Mouse (Mus musculus): ENCODE measurements around the gene Mgat5. TPM values are rescaled to one million over a fixed set of nuclear protein-coding genes. Genes with fewer than 3 reads are reported as not detected.
A peak's percentile ranks its signal among the peaks of the same experiment; 100 is the strongest.

Mgat5 gene
- polyA plus RNA-seq, 1 experiment = 11.4 TPM

DNA sequence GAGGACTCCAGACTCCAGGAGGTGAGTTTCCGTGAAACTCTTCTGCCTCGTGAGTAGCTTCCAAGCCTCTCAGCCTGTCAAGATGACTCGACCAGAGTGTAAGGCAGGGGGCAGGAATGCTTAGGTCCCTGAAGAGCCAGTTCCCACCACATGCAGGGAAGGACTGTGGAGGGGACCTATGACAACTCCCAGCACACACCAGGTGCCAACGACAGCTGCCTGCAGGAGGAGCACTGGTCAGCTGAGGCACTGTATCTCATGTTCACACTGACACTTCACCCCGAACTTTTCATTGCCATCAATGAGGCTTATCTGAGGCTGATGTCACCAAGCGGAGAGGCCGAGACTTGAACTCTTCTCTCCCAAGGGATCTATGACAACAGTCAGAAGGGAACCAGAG is 33.5 kb upstream of the Mgat5 start:
- H3K36me3 ChIP-seq (ENCODE audit: control insufficient read depth, insufficient read depth, low read length) = no peaks in the 10 kb centered on the region
- H3K4me1 ChIP-seq (ENCODE audit: control insufficient read depth, insufficient read depth, insufficient read length, low read length) = no peaks in the 10 kb centered on the region
- no peak for TF ChIP-seq CTCF (IDR thresholded peaks at IDR 0.05; ENCODE audit: extremely low read depth, insufficient read length, insufficient replicate concordance, low read depth, low read length)
- 68% methylated on average over 7 of the region's 7 CpGs for WGBS
- no peaks in the 10 kb centered on the region for H3K27me3 ChIP-seq (ENCODE audit: control insufficient read depth, insufficient read depth, low read length)
- no peak overlapping the region for H3K27ac ChIP-seq (ENCODE audit: insufficient read depth, low read depth, low read length)
- no peak overlapping the region for H3K4me3 ChIP-seq (ENCODE audit: low read depth, low read length)

DNA sequence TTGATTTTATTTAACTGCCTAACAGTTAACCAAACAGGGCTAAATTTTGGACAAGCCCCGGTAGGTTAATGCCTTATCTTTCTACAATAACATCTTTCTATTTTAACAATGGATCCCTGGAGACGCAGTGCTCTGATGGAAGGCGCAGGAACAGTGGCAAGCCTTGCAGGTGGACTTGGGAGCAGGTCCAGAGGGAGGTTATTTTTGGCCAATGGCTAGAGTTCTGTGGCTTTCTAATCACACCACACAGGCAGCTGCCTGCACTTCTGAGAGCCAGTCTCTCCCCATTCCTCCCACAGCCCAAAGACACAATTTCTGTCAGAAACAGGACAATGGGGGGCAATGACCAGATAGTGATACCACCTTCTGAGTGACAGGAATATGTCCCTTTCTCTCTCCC is 31.4 kb upstream of the Mgat5 start:
- Histone ChIP-seq H3K27ac (ENCODE audit: insufficient read depth, low read depth, low read length) (no peak overlapping the region), H3K27me3 (ENCODE audit: control insufficient read depth, insufficient read depth, low read length) (no peaks in the 10 kb centered on the region), H3K4me1 (ENCODE audit: control insufficient read depth, insufficient read depth, insufficient read length, low read length) (no peaks in the 10 kb centered on the region), H3K4me3 (ENCODE audit: low read depth, low read length) (no peak overlapping the region), H3K36me3 (ENCODE audit: control insufficient read depth, insufficient read depth, low read length) (no peaks in the 10 kb centered on the region)
- TF ChIP-seq POLR2A (IDR thresholded peaks at IDR 0.05; ENCODE audit: low read depth, low read length) (no peak), CTCF (IDR thresholded peaks at IDR 0.05; ENCODE audit: extremely low read depth, insufficient read length, insufficient replicate concordance, low read depth, low read length) (no peak)
- 72% methylated on average over 3 of the region's 3 CpGs for WGBS

DNA sequence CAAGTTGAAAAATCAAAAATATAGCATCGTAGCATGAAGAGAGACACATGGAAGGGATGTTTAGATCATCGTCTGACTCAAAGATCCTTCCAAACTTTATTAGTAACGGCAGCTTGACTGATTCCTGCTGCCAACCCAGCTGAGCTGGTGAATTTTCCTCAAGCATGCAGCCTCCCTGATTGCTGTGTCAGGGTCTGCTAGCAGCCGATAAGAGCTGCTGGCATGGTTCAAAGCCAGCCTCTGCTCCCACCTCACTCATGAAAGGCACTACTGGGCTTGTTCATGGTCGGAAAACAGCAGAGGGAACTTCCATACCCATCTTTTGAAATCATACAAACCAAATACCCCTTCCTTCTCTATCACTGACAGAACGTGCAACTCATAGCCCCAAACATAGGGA is 12.4 kb upstream of the Mgat5 start:
- no peak overlapping the region for H3K27ac ChIP-seq (ENCODE audit: insufficient read depth, low read depth, low read length)
- 88% methylated on average over 6 of the region's 6 CpGs for WGBS
- no peak overlapping the region for H3K4me3 ChIP-seq (ENCODE audit: low read depth, low read length)
- TF ChIP-seq POLR2A (IDR thresholded peaks at IDR 0.05; ENCODE audit: low read depth, low read length) (no peak), CTCF (IDR thresholded peaks at IDR 0.05; ENCODE audit: extremely low read depth, insufficient read length, insufficient replicate concordance, low read depth, low read length) (no peak)
- H3K4me1 ChIP-seq (ENCODE audit: control insufficient read depth, insufficient read depth, insufficient read length, low read length) = no peaks in the 10 kb centered on the region
- H3K36me3 ChIP-seq (ENCODE audit: control insufficient read depth, insufficient read depth, low read length) = no peaks in the 10 kb centered on the region
- H3K27me3 ChIP-seq (ENCODE audit: control insufficient read depth, insufficient read depth, low read length) = no peaks in the 10 kb centered on the region

DNA sequence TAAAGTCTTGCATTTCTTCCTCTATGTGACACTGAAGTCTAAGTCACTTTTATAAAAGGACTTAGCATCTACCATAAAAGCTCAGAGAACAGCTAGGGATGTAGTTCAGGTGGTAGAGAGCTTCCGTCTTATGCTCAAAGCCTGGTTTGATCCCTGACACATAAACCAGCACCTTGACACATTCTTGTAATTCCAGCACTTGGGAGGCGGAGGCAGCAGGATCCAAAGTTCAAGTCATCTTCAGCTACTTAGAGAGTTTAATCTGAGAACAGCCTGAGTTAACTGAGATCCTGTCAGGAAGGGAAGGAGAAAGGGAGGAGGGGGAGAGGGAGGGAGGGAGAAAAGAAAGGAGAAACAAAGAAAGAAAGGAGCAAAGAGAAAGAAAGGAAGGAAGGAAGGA is 5.6 kb upstream of the Mgat5 start:
- Histone ChIP-seq H3K4me1 (ENCODE audit: control insufficient read depth, insufficient read depth, insufficient read length, low read length) (peaks cover 4% of the 10 kb centered on the region; the same call in 1 of the 2 replicates), H3K27ac (ENCODE audit: insufficient read depth, low read depth, low read length) (no peak overlapping the region), H3K36me3 (ENCODE audit: control insufficient read depth, insufficient read depth, low read length) (no peaks in the 10 kb centered on the region), H3K4me3 (ENCODE audit: low read depth, low read length) (no peak overlapping the region), H3K27me3 (ENCODE audit: control insufficient read depth, insufficient read depth, low read length) (no peaks in the 10 kb centered on the region)
- WGBS = 79% methylated on average over 2 of the region's 2 CpGs
- TF ChIP-seq POLR2A (IDR thresholded peaks at IDR 0.05; ENCODE audit: low read depth, low read length) = no peak
- TF ChIP-seq CTCF (IDR thresholded peaks at IDR 0.05; ENCODE audit: extremely low read depth, insufficient read length, insufficient replicate concordance, low read depth, low read length) = no peak

DNA sequence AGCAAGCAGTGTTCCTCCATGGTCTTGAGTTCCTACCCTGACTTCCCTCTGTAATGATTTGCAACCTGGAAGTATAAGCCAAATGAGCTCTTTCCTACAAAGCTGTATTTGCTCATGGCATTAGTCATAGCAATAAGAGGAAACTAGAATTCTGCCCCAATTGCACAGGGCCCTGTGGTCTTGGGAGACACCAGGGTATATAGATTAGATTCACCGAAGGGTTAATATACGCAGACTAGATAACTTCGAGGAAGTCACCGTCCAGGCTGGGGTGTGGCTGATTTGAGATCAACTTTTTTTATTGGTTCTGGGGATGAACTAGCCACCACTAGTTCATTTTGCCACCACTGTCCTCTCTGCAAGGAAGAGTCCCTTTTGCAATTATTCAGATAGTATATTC is 2.5 kb upstream of the Mgat5 start:
- WGBS = 34% methylated on average over 4 of the region's 4 CpGs
- H3K36me3 ChIP-seq (ENCODE audit: control insufficient read depth, insufficient read depth, low read length) = no peaks in the 10 kb centered on the region
- H3K4me3 ChIP-seq (ENCODE audit: low read depth, low read length) = no peak overlapping the region
- peaks cover 6% of the 10 kb centered on the region; the same call in 1 of the 2 replicates for H3K4me1 ChIP-seq (ENCODE audit: control insufficient read depth, insufficient read depth, insufficient read length, low read length)
- H3K27ac ChIP-seq (ENCODE audit: insufficient read depth, low read depth, low read length) = peak overlapping the region; percentile 29; the same call in 1 of the 2 replicates
- no peak for TF ChIP-seq POLR2A (IDR thresholded peaks at IDR 0.05; ENCODE audit: low read depth, low read length)
- no peak for TF ChIP-seq CTCF (IDR thresholded peaks at IDR 0.05; ENCODE audit: extremely low read depth, insufficient read length, insufficient replicate concordance, low read depth, low read length)
- H3K27me3 ChIP-seq (ENCODE audit: control insufficient read depth, insufficient read depth, low read length) = no peaks in the 10 kb centered on the region

DNA sequence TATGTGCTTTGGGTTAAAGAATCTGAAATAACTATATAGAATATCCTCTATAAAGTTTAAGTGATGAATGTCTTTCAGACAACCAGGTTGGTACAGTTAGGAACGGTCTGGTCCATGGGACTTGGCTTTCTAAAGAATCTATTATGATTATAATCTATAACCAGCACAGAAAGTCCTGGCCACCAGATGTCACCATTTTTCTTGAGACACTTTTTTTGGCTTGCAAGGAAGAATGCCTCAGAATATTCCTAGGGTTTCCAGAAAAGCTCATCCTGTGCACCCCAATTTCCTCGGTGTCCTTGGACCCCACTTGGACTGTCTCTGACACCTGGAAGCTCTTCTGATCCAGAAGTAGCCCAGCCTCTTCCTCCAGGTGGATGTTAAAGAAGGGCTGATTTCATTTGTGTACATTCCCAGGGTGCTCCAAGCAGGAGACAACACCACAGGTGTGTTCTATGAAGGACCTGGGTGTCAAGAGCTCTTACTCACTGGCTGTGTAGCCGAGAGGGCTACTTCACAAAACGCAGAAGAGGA is 1.5 kb upstream of the Mgat5 start:
- Histone ChIP-seq H3K27ac (ENCODE audit: insufficient read depth, low read depth, low read length) (no peak overlapping the region), H3K4me3 (ENCODE audit: low read depth, low read length) (no peak overlapping the region), H3K4me1 (ENCODE audit: control insufficient read depth, insufficient read depth, insufficient read length, low read length) (peaks cover 10% of the 10 kb centered on the region; the same call in 1 of the 2 replicates), H3K36me3 (ENCODE audit: control insufficient read depth, insufficient read depth, low read length) (no peaks in the 10 kb centered on the region), H3K27me3 (ENCODE audit: control insufficient read depth, insufficient read depth, low read length) (no peaks in the 10 kb centered on the region)
- TF ChIP-seq POLR2A (IDR thresholded peaks at IDR 0.05; ENCODE audit: low read depth, low read length) (no peak), CTCF (IDR thresholded peaks at IDR 0.05; ENCODE audit: extremely low read depth, insufficient read length, insufficient replicate concordance, low read depth, low read length) (no peak; the same call in 1 of the 2 replicates)
- WGBS = 15% methylated on average over 4 of the region's 4 CpGs

DNA sequence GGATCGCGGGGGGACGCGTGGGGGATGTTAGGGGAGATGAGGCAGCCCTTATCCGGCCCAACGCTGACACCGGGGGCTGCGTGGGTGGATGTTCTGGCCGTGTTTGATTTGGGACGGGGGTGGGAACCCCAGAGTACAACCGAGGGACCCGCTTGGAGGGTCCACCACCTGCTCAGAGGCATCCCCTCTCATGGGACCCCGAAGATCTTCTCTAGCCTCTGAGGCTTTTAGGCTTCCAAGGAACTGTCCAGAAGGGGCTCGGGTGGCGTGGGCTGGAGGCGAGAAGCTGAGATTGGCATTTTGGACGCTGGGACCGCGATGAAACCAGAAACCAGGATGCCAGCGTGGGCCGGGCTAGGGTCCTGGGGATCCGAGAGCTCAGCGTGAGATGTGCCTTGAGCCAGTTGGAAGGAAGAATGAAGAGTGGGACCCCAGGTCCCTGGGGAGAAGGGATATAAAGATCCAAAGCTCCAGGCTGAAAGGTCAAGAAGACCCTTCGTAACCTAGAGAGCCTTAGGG is 745 bp downstream of the Mgat5 start:
- Histone ChIP-seq H3K27me3 (ENCODE audit: control insufficient read depth, insufficient read depth, low read length) (no peaks in the 10 kb centered on the region), H3K4me1 (ENCODE audit: control insufficient read depth, insufficient read depth, insufficient read length, low read length) (peaks cover 19% of the 10 kb centered on the region; the same call in 1 of the 2 replicates), H3K4me3 (ENCODE audit: low read depth, low read length) (peak overlapping the region; percentile 74), H3K36me3 (ENCODE audit: control insufficient read depth, insufficient read depth, low read length) (no peaks in the 10 kb centered on the region), H3K27ac (ENCODE audit: insufficient read depth, low read depth, low read length) (peak overlapping the region; percentile 97)
- no peak for TF ChIP-seq CTCF (IDR thresholded peaks at IDR 0.05; ENCODE audit: extremely low read depth, insufficient read length, insufficient replicate concordance, low read depth, low read length)
- WGBS = under 1% methylated on average over 24 of the region's 24 CpGs

Data from small intestine, adult 2 months (tissue).